Mouse (Mus musculus) heart, postnatal 10 days (tissue): ENCODE results near the gene Lsm2. TPM values are rescaled to one million over a fixed set of nuclear protein-coding genes. Genes with fewer than 3 reads are reported as not detected.
A peak's percentile ranks its signal among the peaks of the same experiment; 100 is the strongest.
"Not testable (repeated sequence)": the region's sequence is repeated elsewhere in the genome, so short reads cannot be mapped to it uniquely, and the experiment has no call there.

Experiments
- DNase-seq, 2 experiments: peaks; one replicate each; pipeline ENCODE4 v3.0.0; 2021
- intact Hi-C: fragments of 180-260 bp; cut with DNase I; formaldehyde crosslinking; loops from one replicate; pipeline ENCODE4 v1.15.1; 2025
- total RNA-seq, 2 experiments: library from RNA; stranded (reverse); gene quantifications; 2 replicates each; pipeline ENCODE4 v1.2.3; 2021

The Lsm2 gene
- total RNA-seq, 2 experiments from 2014 or later: 28.8 to 31.7 TPM

- intact Hi-C loops: no loop called here
- no peak for DNase-seq
Measured at GRCm38 (mm10) chr17:34978239-34978638, 3.4 kb upstream of the Lsm2 start.

GRCm38 (mm10) chr17:34979631-34980030 is 2.0 kb upstream of the Lsm2 start:
- no peak for DNase-seq

GRCm38 (mm10) chr17:34980655-34981054 is 1.0 kb upstream of the Lsm2 start:
- intact Hi-C loops: loop anchor here (1.0 to 5.0 kb wide), 3 partner anchors 28 to 123 kb away; partner anchors contain the start of gene Slc44a4
- DNase-seq: peak; percentile 64 to 66

More at GRCm38 (mm10) chr17:34979631-34980030, 2.0 kb upstream of the Lsm2 start:
- intact Hi-C loops: loop anchor here (1.0 to 5.0 kb wide), 3 partner anchors 27 to 122 kb away; partner anchors contain the start of gene Slc44a4

GRCm38 (mm10) chr17:34982328-34982727 is 666 bp downstream of the Lsm2 start:
- intact Hi-C loops: loop anchor here (1.0 to 5.0 kb wide), 3 partner anchors 27 to 125 kb away; partner anchors contain the start of gene Slc44a4
- no peak for DNase-seq

GRCm38 (mm10) chr17:34984218-34984617 is 2.6 kb downstream of the Lsm2 start:
- intact Hi-C loops: loop anchor here (5.0 kb wide), 2 partner anchors 72 to 127 kb away; partner anchors contain the start of gene Slc44a4
- no peak for DNase-seq

GRCm38 (mm10) chr17:34994751-34995150 is 13.1 kb downstream of the Lsm2 start:
- intact Hi-C loops: no loop called here
- no peak for DNase-seq

- intact Hi-C loops, DNase-seq: not testable (repeated sequence)
Measured at GRCm38 (mm10) chr17:34995192-34995591, 13.5 kb downstream of the Lsm2 start.

GRCm38 (mm10) chr17:34995927-34996326 is 14.3 kb downstream of the Lsm2 start:
- DNase-seq, intact Hi-C loops: not testable (repeated sequence)

- intact Hi-C loops: no loop called here
- no peak for DNase-seq
Measured at GRCm38 (mm10) chr17:34996411-34997141, 14.9 kb downstream of the Lsm2 start.

GRCm38 (mm10) chr17:34997142-34997483 is 15.5 kb downstream of the Lsm2 start:
- intact Hi-C loops: no loop called here
- no peak for DNase-seq

GRCm38 (mm10) chr17:34998526-34999430 is 17.1 kb downstream of the Lsm2 start:
- no peak for DNase-seq
- intact Hi-C loops: no loop called here

- intact Hi-C loops: loop anchor here (10.0 kb wide), 1 partner anchor 235 kb away; the partner anchor contains the start of genes Atp6v1g2 and Nfkbil1
- not testable (repeated sequence) for DNase-seq
Measured at GRCm38 (mm10) chr17:34999871-35000716, 18.4 kb downstream of the Lsm2 start.

- intact Hi-C loops: loop anchor here (10.0 kb wide), 1 partner anchor 234 kb away; the partner anchor contains the start of genes Atp6v1g2 and Nfkbil1
- DNase-seq: peak; percentile 92 to 93
Measured at GRCm38 (mm10) chr17:35000717-35001451, 19.2 kb downstream of the Lsm2 start, which contains the start of gene Vars. Gene Vars (plus strand): TSS chr17:35000987.

- intact Hi-C loops: loop anchor here (10.0 kb wide), 1 partner anchor 233 kb away; the partner anchor contains the start of genes Atp6v1g2 and Nfkbil1
- DNase-seq: no peak
Measured at GRCm38 (mm10) chr17:35001452-35002152, 19.9 kb downstream of the Lsm2 start.

- DNase-seq: no peak
- intact Hi-C loops: loop anchor here (10.0 kb wide), 1 partner anchor 232 kb away; the partner anchor contains the start of genes Atp6v1g2 and Nfkbil1
Measured at GRCm38 (mm10) chr17:35002153-35002865, 20.6 kb downstream of the Lsm2 start.

- DNase-seq: no peak
- intact Hi-C loops: loop anchor here (10.0 kb wide), 1 partner anchor 232 kb away; the partner anchor contains the start of genes Atp6v1g2 and Nfkbil1
Measured at GRCm38 (mm10) chr17:35003022-35003838, 21.6 kb downstream of the Lsm2 start.
